Mouse (Mus musculus): ENCODE results near the gene Cacng8. TPM values are rescaled to one million over a fixed set of nuclear protein-coding genes. Genes with fewer than 3 reads are reported as not detected.

The Cacng8 gene
- polyA plus RNA-seq, 1 experiment from 2014 or later: 2.3 TPM

GRCm38 (mm10) chr7:3425141-3425540 is 34.7 kb downstream of the Cacng8 start:
- H3K9me3 ChIP-seq (ENCODE audit: control insufficient read depth, low read length): no peaks in the 10 kb centered on the region
- no peak for ATAC-seq (replicated peaks; ENCODE audit: low FRiP score)
- DNase-seq (ENCODE audit: low spot score): no peak
- no peaks in the 10 kb centered on the region for H3K4me1 ChIP-seq (replicated peaks; ENCODE audit: control insufficient read depth, insufficient read depth, low read length)
- H3K27ac ChIP-seq (ENCODE audit: low read depth, low read length): no peak overlapping the region
- 89% methylated on average over 5 of the region's 5 CpGs for WGBS
- H3K4me3 ChIP-seq (ENCODE audit: low read depth, low read length): no peak overlapping the region
- H3K9ac ChIP-seq (ENCODE audit: low read depth, low read length): no peak overlapping the region
- no peak overlapping the region for H3K4me2 ChIP-seq
- peaks cover 62% of the 10 kb centered on the region for H3K27me3 ChIP-seq (replicated peaks; ENCODE audit: control insufficient read depth, insufficient read depth, low read length)
- H3K36me3 ChIP-seq (ENCODE audit: control insufficient read depth, insufficient read depth, low read length): no peaks in the 10 kb centered on the region

GRCm38 (mm10) chr7:3430161-3430560 is 39.7 kb downstream of the Cacng8 start:
- no peak for DNase-seq (ENCODE audit: low spot score)
- no peak for ATAC-seq (replicated peaks; ENCODE audit: low FRiP score)
- Histone ChIP-seq H3K4me2 (no peak overlapping the region), H3K36me3 (ENCODE audit: control insufficient read depth, insufficient read depth, low read length) (no peaks in the 10 kb centered on the region), H3K4me1 (replicated peaks; ENCODE audit: control insufficient read depth, insufficient read depth, low read length) (no peaks in the 10 kb centered on the region), H3K27me3 (replicated peaks; ENCODE audit: control insufficient read depth, insufficient read depth, low read length) (peaks cover 12% of the 10 kb centered on the region), H3K9me3 (ENCODE audit: control insufficient read depth, low read length) (no peaks in the 10 kb centered on the region; the same call in 1 of the 2 replicates), H3K27ac (ENCODE audit: low read depth, low read length) (no peak overlapping the region), H3K4me3 (ENCODE audit: low read depth, low read length) (no peak overlapping the region), H3K9ac (ENCODE audit: low read depth, low read length) (no peak overlapping the region)
- 77% methylated on average over 6 of the region's 6 CpGs for WGBS

GRCm38 (mm10) chr7:3432066-3432465 is 41.6 kb downstream of the Cacng8 start:
- no peaks in the 10 kb centered on the region for H3K36me3 ChIP-seq (ENCODE audit: control insufficient read depth, insufficient read depth, low read length)
- DNase-seq (ENCODE audit: low spot score): no peak
- H3K4me2 ChIP-seq: no peak overlapping the region
- H3K4me1 ChIP-seq (replicated peaks; ENCODE audit: control insufficient read depth, insufficient read depth, low read length): no peaks in the 10 kb centered on the region
- ATAC-seq (replicated peaks; ENCODE audit: low FRiP score): no peak
- no peaks in the 10 kb centered on the region; the same call in 1 of the 2 replicates for H3K9me3 ChIP-seq (ENCODE audit: control insufficient read depth, low read length)
- no peaks in the 10 kb centered on the region for H3K27me3 ChIP-seq (replicated peaks; ENCODE audit: control insufficient read depth, insufficient read depth, low read length)
- no peak overlapping the region for H3K4me3 ChIP-seq (ENCODE audit: low read depth, low read length)
- no peak overlapping the region for H3K9ac ChIP-seq (ENCODE audit: low read depth, low read length)
- 70% methylated on average over 1 of the region's 1 CpGs for WGBS
- H3K27ac ChIP-seq (ENCODE audit: low read depth, low read length): no peak overlapping the region

- 77% methylated on average over 5 of the region's 5 CpGs for WGBS
- Histone ChIP-seq H3K9me3 (ENCODE audit: control insufficient read depth, low read length) (no peaks in the 10 kb centered on the region), H3K36me3 (ENCODE audit: control insufficient read depth, insufficient read depth, low read length) (no peaks in the 10 kb centered on the region), H3K27ac (ENCODE audit: low read depth, low read length) (no peak overlapping the region), H3K4me3 (ENCODE audit: low read depth, low read length) (no peak overlapping the region), H3K4me1 (replicated peaks; ENCODE audit: control insufficient read depth, insufficient read depth, low read length) (no peaks in the 10 kb centered on the region), H3K27me3 (replicated peaks; ENCODE audit: control insufficient read depth, insufficient read depth, low read length) (no peaks in the 10 kb centered on the region), H3K9ac (ENCODE audit: low read depth, low read length) (no peak overlapping the region), H3K4me2 (no peak overlapping the region)
- ATAC-seq (replicated peaks; ENCODE audit: low FRiP score) (no peak), DNase-seq (ENCODE audit: low spot score) (no peak)
Measured at GRCm38 (mm10) chr7:3437941-3438340, 47.5 kb downstream of the Cacng8 start.

GRCm38 (mm10) chr7:3439984-3440383 is 49.5 kb downstream of the Cacng8 start:
- Histone ChIP-seq H3K36me3 (ENCODE audit: control insufficient read depth, insufficient read depth, low read length) (no peaks in the 10 kb centered on the region), H3K9me3 (ENCODE audit: control insufficient read depth, low read length) (no peaks in the 10 kb centered on the region), H3K27ac (ENCODE audit: low read depth, low read length) (no peak overlapping the region), H3K27me3 (replicated peaks; ENCODE audit: control insufficient read depth, insufficient read depth, low read length) (no peaks in the 10 kb centered on the region), H3K4me2 (no peak overlapping the region), H3K4me1 (replicated peaks; ENCODE audit: control insufficient read depth, insufficient read depth, low read length) (no peaks in the 10 kb centered on the region), H3K4me3 (ENCODE audit: low read depth, low read length) (no peak overlapping the region), H3K9ac (ENCODE audit: low read depth, low read length) (no peak overlapping the region)
- DNase-seq (ENCODE audit: low spot score): no peak
- 82% methylated on average over 11 of the region's 11 CpGs for WGBS
- ATAC-seq (replicated peaks; ENCODE audit: low FRiP score): no peak

GRCm38 (mm10) chr7:3440526-3440925 is 50.0 kb downstream of the Cacng8 start:
- Histone ChIP-seq H3K9me3 (ENCODE audit: control insufficient read depth, low read length) (no peaks in the 10 kb centered on the region), H3K36me3 (ENCODE audit: control insufficient read depth, insufficient read depth, low read length) (no peaks in the 10 kb centered on the region), H3K27me3 (replicated peaks; ENCODE audit: control insufficient read depth, insufficient read depth, low read length) (no peaks in the 10 kb centered on the region), H3K4me3 (ENCODE audit: low read depth, low read length) (no peak overlapping the region), H3K27ac (ENCODE audit: low read depth, low read length) (no peak overlapping the region), H3K9ac (ENCODE audit: low read depth, low read length) (no peak overlapping the region), H3K4me2 (no peak overlapping the region), H3K4me1 (replicated peaks; ENCODE audit: control insufficient read depth, insufficient read depth, low read length) (no peaks in the 10 kb centered on the region)
- 74% methylated on average over 8 of the region's 8 CpGs for WGBS
- ATAC-seq (replicated peaks; ENCODE audit: low FRiP score): no peak
- no peak for DNase-seq (ENCODE audit: low spot score)

- H3K27ac ChIP-seq (ENCODE audit: low read depth, low read length): no peak overlapping the region
- H3K9me3 ChIP-seq (ENCODE audit: control insufficient read depth, low read length): no peaks in the 10 kb centered on the region
- H3K4me1 ChIP-seq (replicated peaks; ENCODE audit: control insufficient read depth, insufficient read depth, low read length): no peaks in the 10 kb centered on the region
- ATAC-seq (replicated peaks; ENCODE audit: low FRiP score) (no peak), DNase-seq (ENCODE audit: low spot score) (no peak)
- no peaks in the 10 kb centered on the region for H3K27me3 ChIP-seq (replicated peaks; ENCODE audit: control insufficient read depth, insufficient read depth, low read length)
- WGBS: 71% methylated on average over 10 of the region's 10 CpGs
- H3K4me3 ChIP-seq (ENCODE audit: low read depth, low read length): no peak overlapping the region
- no peak overlapping the region for H3K4me2 ChIP-seq
- no peaks in the 10 kb centered on the region for H3K36me3 ChIP-seq (ENCODE audit: control insufficient read depth, insufficient read depth, low read length)
- H3K9ac ChIP-seq (ENCODE audit: low read depth, low read length): no peak overlapping the region
Measured at GRCm38 (mm10) chr7:3442476-3443062, 52.1 kb downstream of the Cacng8 start.

GRCm38 (mm10) chr7:3444678-3445077 is 54.2 kb downstream of the Cacng8 start:
- no peak overlapping the region for H3K4me2 ChIP-seq
- DNase-seq (ENCODE audit: low spot score): no peak
- H3K27me3 ChIP-seq (replicated peaks; ENCODE audit: control insufficient read depth, insufficient read depth, low read length): no peaks in the 10 kb centered on the region
- H3K9me3 ChIP-seq (ENCODE audit: control insufficient read depth, low read length): no peaks in the 10 kb centered on the region
- no peak for ATAC-seq (replicated peaks; ENCODE audit: low FRiP score)
- H3K4me1 ChIP-seq (replicated peaks; ENCODE audit: control insufficient read depth, insufficient read depth, low read length): no peaks in the 10 kb centered on the region
- H3K4me3 ChIP-seq (ENCODE audit: low read depth, low read length): no peak overlapping the region
- H3K9ac ChIP-seq (ENCODE audit: low read depth, low read length): no peak overlapping the region
- WGBS: 74% methylated on average over 3 of the region's 3 CpGs
- no peaks in the 10 kb centered on the region for H3K36me3 ChIP-seq (ENCODE audit: control insufficient read depth, insufficient read depth, low read length)
- no peak overlapping the region for H3K27ac ChIP-seq (ENCODE audit: low read depth, low read length)

GRCm38 (mm10) chr7:3446584-3446983 is 56.1 kb downstream of the Cacng8 start:
- WGBS: 80% methylated on average over 3 of the region's 3 CpGs
- DNase-seq (ENCODE audit: low spot score): no peak
- ATAC-seq (replicated peaks; ENCODE audit: low FRiP score): no peak
- no peaks in the 10 kb centered on the region for H3K9me3 ChIP-seq (ENCODE audit: control insufficient read depth, low read length)
- H3K4me2 ChIP-seq: no peak overlapping the region
- no peaks in the 10 kb centered on the region for H3K27me3 ChIP-seq (replicated peaks; ENCODE audit: control insufficient read depth, insufficient read depth, low read length)
- no peak overlapping the region for H3K9ac ChIP-seq (ENCODE audit: low read depth, low read length)
- no peak overlapping the region for H3K27ac ChIP-seq (ENCODE audit: low read depth, low read length)
- no peak overlapping the region for H3K4me3 ChIP-seq (ENCODE audit: low read depth, low read length)
- no peaks in the 10 kb centered on the region for H3K4me1 ChIP-seq (replicated peaks; ENCODE audit: control insufficient read depth, insufficient read depth, low read length)
- no peaks in the 10 kb centered on the region for H3K36me3 ChIP-seq (ENCODE audit: control insufficient read depth, insufficient read depth, low read length)

Data from liver, embryonic 11.5 days (tissue).